Mouse (Mus musculus): Measurements from ENCODE around the gene Slc37a2. TPM values are rescaled to one million over a fixed set of nuclear protein-coding genes. Genes with fewer than 3 reads are reported as not detected.
A peak's percentile ranks its signal among the peaks of the same experiment; 100 is the strongest.

Gene Slc37a2
- total RNA-seq, 1 experiment from 2014 or later: 30.4 TPM

- ATAC-seq (ENCODE audit: extremely low read depth, insufficient number of reproducible peaks, low FRiP score, poor library complexity, severe bottlenecking): peak; percentile 86
Measured at GRCm38 (mm10) chr9:37229880-37230325, 25.6 kb downstream of the Slc37a2 start.

- ATAC-seq (ENCODE audit: extremely low read depth, insufficient number of reproducible peaks, low FRiP score, poor library complexity, severe bottlenecking): no peak
Measured at GRCm38 (mm10) chr9:37225581-37225980, 30.0 kb downstream of the Slc37a2 start.

DNA sequence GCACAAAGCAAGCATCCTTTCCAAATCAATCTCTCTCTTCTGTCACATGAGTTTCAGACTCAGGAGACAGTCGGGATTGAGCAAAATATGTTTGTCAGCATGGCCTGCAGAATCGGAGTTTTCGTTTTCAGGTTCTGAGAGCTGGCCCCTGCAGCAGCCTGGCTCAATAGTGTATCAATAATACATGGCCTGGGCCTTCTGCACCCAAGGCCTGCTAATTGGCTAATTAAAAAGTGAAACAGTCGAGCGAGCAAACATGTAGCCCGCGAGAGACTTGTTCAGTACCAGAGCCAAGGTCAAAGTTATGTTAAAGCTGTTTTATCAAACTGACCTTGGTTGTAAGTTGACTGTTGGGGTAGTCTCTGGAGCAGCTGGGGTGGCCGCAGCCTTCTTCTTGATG lies 34.8 kb downstream of the Slc37a2 start:
- no peak for ATAC-seq (ENCODE audit: extremely low read depth, insufficient number of reproducible peaks, low FRiP score, poor library complexity, severe bottlenecking)

DNA sequence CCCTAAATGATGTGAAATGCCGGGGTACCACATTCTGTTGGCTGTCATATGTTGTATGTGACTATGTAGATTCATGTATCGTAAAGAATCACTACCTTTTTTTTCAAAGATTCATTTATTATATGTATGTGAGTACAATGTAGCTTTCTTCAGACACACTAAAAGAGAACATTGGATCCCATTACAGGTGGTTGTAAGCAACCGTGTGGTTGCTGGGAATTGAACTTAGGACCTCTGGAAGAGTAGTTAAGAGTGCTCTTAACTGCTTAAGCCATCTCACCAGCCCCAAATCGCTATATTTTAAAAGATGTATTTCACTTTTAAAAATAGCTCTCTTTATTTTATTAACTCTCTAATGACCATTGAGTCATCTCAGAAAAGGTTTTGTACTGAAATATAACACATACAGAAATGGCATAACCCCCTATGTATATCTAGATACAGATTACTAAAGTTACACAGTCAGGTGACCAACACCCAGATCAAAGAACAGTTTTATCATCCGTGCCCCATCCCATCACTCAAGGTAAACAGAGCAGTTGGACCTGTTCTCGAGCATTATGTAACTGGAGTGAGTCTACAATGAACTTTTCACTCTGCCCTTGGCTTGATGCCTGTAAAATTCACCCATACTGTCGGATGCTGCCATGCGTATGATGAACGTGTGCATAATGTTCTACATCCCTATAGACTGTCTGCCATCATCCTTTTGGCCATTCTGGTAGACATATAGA lies 41.0 kb downstream of the Slc37a2 start:
- ATAC-seq (ENCODE audit: extremely low read depth, insufficient number of reproducible peaks, low FRiP score, poor library complexity, severe bottlenecking): no peak

GRCm38 (mm10) chr9:37213060-37213738 lies 42.3 kb downstream of the Slc37a2 start:
- no peak for ATAC-seq (ENCODE audit: extremely low read depth, insufficient number of reproducible peaks, low FRiP score, poor library complexity, severe bottlenecking)

- peak; percentile 99 for ATAC-seq (ENCODE audit: extremely low read depth, insufficient number of reproducible peaks, low FRiP score, poor library complexity, severe bottlenecking)
Measured at GRCm38 (mm10) chr9:37207929-37208411, 47.6 kb downstream of the Slc37a2 start, which contains the start of gene Tmem218. TSS of gene Tmem218 (plus strand) at chr9:37208223.

GRCm38 (mm10) chr9:37203884-37204283 lies 51.7 kb downstream of the Slc37a2 start:
- ATAC-seq (ENCODE audit: extremely low read depth, insufficient number of reproducible peaks, low FRiP score, poor library complexity, severe bottlenecking): no peak

GRCm38 (mm10) chr9:37200414-37200813 lies 55.1 kb downstream of the Slc37a2 start:
- no peak for ATAC-seq (ENCODE audit: extremely low read depth, insufficient number of reproducible peaks, low FRiP score, poor library complexity, severe bottlenecking)

DNA sequence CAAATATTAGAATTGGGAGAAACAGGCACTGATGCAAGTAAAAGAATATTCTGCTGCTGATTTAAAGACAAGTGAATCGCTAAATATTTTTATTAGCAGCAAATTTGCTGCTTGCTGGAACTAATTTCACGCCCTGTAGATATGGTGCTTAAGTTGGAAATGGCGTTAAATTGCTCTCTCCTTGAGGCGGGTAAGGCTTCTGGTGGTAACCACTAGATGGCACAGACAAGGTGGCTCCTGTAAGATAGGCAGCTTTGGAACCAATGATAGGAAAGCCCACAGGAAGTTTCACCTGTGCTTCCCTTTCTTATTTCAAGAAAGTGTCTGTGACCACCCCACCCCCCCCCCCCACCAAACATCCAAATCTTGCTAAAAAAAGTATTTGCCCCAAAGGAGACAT lies 58.5 kb downstream of the Slc37a2 start:
- no peak for ATAC-seq (ENCODE audit: extremely low read depth, insufficient number of reproducible peaks, low FRiP score, poor library complexity, severe bottlenecking)

GRCm38 (mm10) chr9:37188024-37188423 lies 67.5 kb downstream of the Slc37a2 start:
- ATAC-seq (ENCODE audit: extremely low read depth, insufficient number of reproducible peaks, low FRiP score, poor library complexity, severe bottlenecking): no peak

- ATAC-seq (ENCODE audit: extremely low read depth, insufficient number of reproducible peaks, low FRiP score, poor library complexity, severe bottlenecking): no peak
Measured at GRCm38 (mm10) chr9:37187407-37187806, 68.1 kb downstream of the Slc37a2 start.

DNA sequence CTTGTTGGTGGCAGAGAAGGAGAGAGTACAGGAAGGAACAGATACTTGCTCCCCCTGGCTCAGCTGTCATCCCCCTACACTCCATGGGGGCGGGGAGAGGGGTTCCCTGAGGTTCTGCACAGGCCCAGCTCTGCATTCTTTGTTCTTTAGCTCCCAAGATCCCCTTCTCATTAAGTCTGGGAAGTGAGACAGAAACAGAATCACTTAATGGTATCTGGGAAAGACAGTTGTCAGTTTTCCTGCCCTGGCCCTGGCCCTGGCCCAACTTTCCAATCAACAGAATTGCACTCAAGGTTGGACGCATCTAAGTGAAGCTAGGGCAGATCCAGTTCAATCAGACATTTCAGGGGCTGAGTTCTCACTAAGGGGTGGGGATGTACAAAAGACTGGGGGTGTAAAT lies 72.4 kb downstream of the Slc37a2 start:
- ATAC-seq (ENCODE audit: extremely low read depth, insufficient number of reproducible peaks, low FRiP score, poor library complexity, severe bottlenecking): no peak

- no peak for ATAC-seq (ENCODE audit: extremely low read depth, insufficient number of reproducible peaks, low FRiP score, poor library complexity, severe bottlenecking)
Measured at GRCm38 (mm10) chr9:37181596-37181995, 73.9 kb downstream of the Slc37a2 start.

DNA sequence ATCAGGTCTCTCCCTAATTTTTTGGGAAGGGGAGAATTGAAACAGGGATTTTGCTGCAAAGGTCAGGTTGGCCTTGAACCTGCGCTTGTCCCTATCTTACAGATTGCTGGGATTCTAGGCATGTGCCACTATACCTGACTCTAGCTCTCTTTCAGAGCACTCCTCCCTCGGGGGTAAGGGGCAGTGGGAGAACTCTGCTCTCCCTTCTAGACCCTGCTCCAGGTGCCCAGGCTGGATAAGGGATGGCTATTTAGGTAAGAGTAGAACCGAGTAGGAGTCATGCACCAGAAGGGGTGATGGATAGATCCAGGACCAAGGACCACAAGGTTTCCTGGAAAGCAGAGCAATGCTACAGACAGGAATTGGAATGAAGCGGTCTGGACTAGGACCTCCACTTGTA lies 75.9 kb downstream of the Slc37a2 start:
- no peak for ATAC-seq (ENCODE audit: extremely low read depth, insufficient number of reproducible peaks, low FRiP score, poor library complexity, severe bottlenecking)

DNA sequence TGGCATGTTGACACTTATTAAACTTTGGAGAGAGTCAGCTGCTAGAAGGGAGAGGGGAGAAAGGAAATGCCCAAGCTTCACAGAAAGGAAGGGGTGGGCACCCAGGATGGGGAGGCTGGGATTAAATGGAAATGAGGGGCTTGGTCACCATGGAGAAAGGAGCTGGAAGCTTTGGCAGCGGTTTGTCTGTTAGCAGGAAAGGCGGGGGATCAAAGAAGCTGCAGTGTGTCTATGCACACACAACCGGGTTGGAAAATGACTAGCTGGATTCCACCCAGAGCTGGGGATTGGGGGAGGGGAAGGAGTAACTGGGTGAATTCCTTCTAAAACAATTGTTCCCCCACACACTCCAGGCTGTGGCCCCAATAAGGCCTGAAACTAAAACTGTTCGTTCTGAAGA lies 76.6 kb downstream of the Slc37a2 start:
- ATAC-seq (ENCODE audit: extremely low read depth, insufficient number of reproducible peaks, low FRiP score, poor library complexity, severe bottlenecking): no peak

Other genes with a start within 250 kb of the Slc37a2 start
- not detected in 2 replicates for gene Pknox2, start 108.3 kb downstream of the Slc37a2 start, total RNA-seq (2017)
- gene Tmem218, start 47.5 kb downstream of the Slc37a2 start, total RNA-seq (2017): 2.0 and 2.8 TPM in 2 replicates
- gene Ccdc15, start 92.7 kb upstream of the Slc37a2 start, total RNA-seq (2017): 13.5 and 15.1 TPM in 2 replicates
- not detected in 2 replicates for gene Hepacam, start 111.6 kb upstream of the Slc37a2 start, total RNA-seq (2017)
- 0.12 TPM in 1 of 2 replicates, not detected in the other for gene Robo4, start 146.2 kb upstream of the Slc37a2 start, total RNA-seq (2017)
- gene Robo3, start 177.5 kb upstream of the Slc37a2 start, total RNA-seq (2017): not detected in 2 replicates
- 56.7 and 63.6 TPM in 2 replicates for gene Msantd2, start 233.6 kb upstream of the Slc37a2 start, total RNA-seq (2017)

Data from neutrophil, adult 5-6 weeks (primary cell).